Mouse (Mus musculus) frontal cortex, postnatal 10 days (tissue): ENCODE data around the gene Nfs1.
A peak's percentile ranks its signal among the peaks of the same experiment; 100 is the strongest.
"Not testable (repeated sequence)": the region's sequence is repeated elsewhere in the genome, so short reads cannot be mapped to it uniquely, and the experiment has no call there.

Source experiments
- DNase-seq, 2 experiments: peaks; one replicate each; pipeline ENCODE4 v3.0.0; 2022; ENCODE audit warnings: low spot score in 2 of 2, mixed read lengths in 1 of 2

Gene Nfs1

GRCm38 (mm10) chr2:156145486-156146130, 1.6 kb upstream of the Nfs1 start:
- no peak for DNase-seq

GRCm38 (mm10) chr2:156143367-156143766, 619 bp downstream of the Nfs1 start:
- no peak for DNase-seq

- DNase-seq = no peak
These were observed 1.2 kb downstream of the Nfs1 start for GRCm38 (mm10) chr2:156142820-156143219.

- DNase-seq = no peak
These were observed 8.3 kb downstream of the Nfs1 start for GRCm38 (mm10) chr2:156135695-156136094.

- DNase-seq = no peak
These were observed 9.8 kb downstream of the Nfs1 start for GRCm38 (mm10) chr2:156134161-156134560.

- no peak for DNase-seq
These were observed 17.0 kb downstream of the Nfs1 start, which contains the start of gene Gm28036 for GRCm38 (mm10) chr2:156126992-156127391. Gene Gm28036 (minus strand): TSS chr2:156127092.

GRCm38 (mm10) chr2:156123731-156124130, 20.3 kb downstream of the Nfs1 start:
- DNase-seq = no peak

GRCm38 (mm10) chr2:156119566-156119965, 24.4 kb downstream of the Nfs1 start:
- no peak for DNase-seq

- DNase-seq = not testable (repeated sequence)
These were observed 31.9 kb downstream of the Nfs1 start for GRCm38 (mm10) chr2:156112080-156112423.

- DNase-seq = peak; percentile 75 to 91
These were observed 32.5 kb downstream of the Nfs1 start, which contains the start of the genes Cpne1 and Rbm12 for GRCm38 (mm10) chr2:156111358-156112079. Gene Cpne1 (minus strand): TSS chr2:156111965. Gene Rbm12 (minus strand): TSS chr2:156111978.

GRCm38 (mm10) chr2:156110627-156111357, 33.2 kb downstream of the Nfs1 start:
- DNase-seq = no peak

GRCm38 (mm10) chr2:156091926-156092325, 52.1 kb downstream of the Nfs1 start:
- DNase-seq = no peak

GRCm38 (mm10) chr2:156089799-156090198, 54.2 kb downstream of the Nfs1 start:
- no peak for DNase-seq

- no peak for DNase-seq
These were observed 56.4 kb downstream of the Nfs1 start for GRCm38 (mm10) chr2:156087391-156088110.

- DNase-seq = no peak
These were observed 59.4 kb downstream of the Nfs1 start for GRCm38 (mm10) chr2:156084541-156084940.

- DNase-seq = no peak
These were observed 63.6 kb downstream of the Nfs1 start for GRCm38 (mm10) chr2:156080391-156080790.

- DNase-seq = no peak
These were observed 64.3 kb downstream of the Nfs1 start for GRCm38 (mm10) chr2:156079674-156080073.

GRCm38 (mm10) chr2:156079183-156079560, 64.8 kb downstream of the Nfs1 start:
- DNase-seq = no peak

GRCm38 (mm10) chr2:156078421-156079182, 65.4 kb downstream of the Nfs1 start:
- DNase-seq = no peak

GRCm38 (mm10) chr2:156077461-156077860, 66.5 kb downstream of the Nfs1 start:
- no peak for DNase-seq

GRCm38 (mm10) chr2:156073725-156074124, 70.3 kb downstream of the Nfs1 start:
- no peak for DNase-seq
